Mouse (Mus musculus) forebrain, embryonic 14.5 days (tissue): ENCODE data around the gene Hist1h3d. TPM values are rescaled to one million over a fixed set of nuclear protein-coding genes. Genes with fewer than 3 reads are reported as not detected.
A peak's percentile ranks its signal among the peaks of the same experiment; 100 is the strongest.
"Not testable (repeated sequence)": the region's sequence is repeated elsewhere in the genome, so short reads cannot be mapped to it uniquely, and the experiment has no call there.

Experiments
- ATAC-seq: fragments of 200-750 bp; cut with Nextera tagmentation; 2 replicates; pipeline ENCODE4 v1.8.0; 2017; ENCODE audit warnings: mild to moderate bottlenecking, moderate library complexity
- DNase-seq: peaks from one replicate; pipeline ENCODE4 v3.0.0-alpha.2; 2015; ENCODE audit warnings: low spot score
- H3K27ac ChIP-seq: fragments of 300-500 bp; sonication (generic); 2 replicates; pipeline ENCODE4 v1.5.1; 2014; ENCODE audit warnings: low read depth, mild to moderate bottlenecking, control low read depth, low read length, moderate library complexity
- H3K27me3 ChIP-seq: fragments of 300-500 bp; sonication (generic); replicated peaks from 2 replicates; pipeline ENCODE4 v1.6.1; 2014; ENCODE audit warnings: low read length, control low read depth, mixed read lengths; ENCODE audit not compliant: control insufficient read depth, insufficient read depth
- H3K36me3 ChIP-seq: fragments of 300-500 bp; sonication (generic); 2 replicates; pipeline ENCODE4 v1.6.1; 2014; ENCODE audit warnings: low read length, control low read depth; ENCODE audit not compliant: control insufficient read depth, insufficient read depth
- H3K4me1 ChIP-seq: fragments of 300-500 bp; sonication (generic); 2 replicates; pipeline ENCODE4 v1.6.1; 2014; ENCODE audit warnings: antibody characterized with exemption, low read length, control low read depth; ENCODE audit not compliant: control insufficient read depth, insufficient read depth
- H3K4me2 ChIP-seq: fragments of 300-500 bp; sonication (generic); 2 replicates; pipeline ENCODE4 v1.6.1; 2014; ENCODE audit warnings: mild to moderate bottlenecking, control low read depth, low read length
- H3K4me3 ChIP-seq: fragments of 300-500 bp; sonication (generic); 2 replicates; pipeline ENCODE4 v1.5.1; 2014; ENCODE audit warnings: low read depth, low read length, control low read depth
- H3K9ac ChIP-seq: fragments of 300-500 bp; sonication (generic); 2 replicates; pipeline ENCODE4 v1.6.1; 2014; ENCODE audit warnings: mild to moderate bottlenecking, low read length, control low read depth, moderate library complexity
- H3K9me3 ChIP-seq: fragments of 300-500 bp; sonication (generic); replicated peaks from 2 replicates; pipeline ENCODE4 v1.6.1; 2016; ENCODE audit warnings: low read length, control low read depth, mixed read lengths; ENCODE audit not compliant: control insufficient read depth
- WGBS: fragments of 180-500 bp; shearing (Covaris S2); extraction: QIAGEN DNeasy Blood & Tissue Kit; methylation state at CpG from one replicate; pipeline ENCODE4 v1.1.7; 2014; 5-methylcytosine and 5-hydroxymethylcytosine counted together
- polyA plus RNA-seq: library from polyadenylated mRNA; unstranded; fragments of >200 nt; fragmentation: Nextera tagmentation; extraction: Ambion mirVana; gene quantifications from 2 replicates; pipeline ENCODE4 v1.2.1, GENCODE M21; 2014

The Hist1h3d gene
- polyA plus RNA-seq, 1 experiment from 2014 or later: 5.8 TPM

DNA sequence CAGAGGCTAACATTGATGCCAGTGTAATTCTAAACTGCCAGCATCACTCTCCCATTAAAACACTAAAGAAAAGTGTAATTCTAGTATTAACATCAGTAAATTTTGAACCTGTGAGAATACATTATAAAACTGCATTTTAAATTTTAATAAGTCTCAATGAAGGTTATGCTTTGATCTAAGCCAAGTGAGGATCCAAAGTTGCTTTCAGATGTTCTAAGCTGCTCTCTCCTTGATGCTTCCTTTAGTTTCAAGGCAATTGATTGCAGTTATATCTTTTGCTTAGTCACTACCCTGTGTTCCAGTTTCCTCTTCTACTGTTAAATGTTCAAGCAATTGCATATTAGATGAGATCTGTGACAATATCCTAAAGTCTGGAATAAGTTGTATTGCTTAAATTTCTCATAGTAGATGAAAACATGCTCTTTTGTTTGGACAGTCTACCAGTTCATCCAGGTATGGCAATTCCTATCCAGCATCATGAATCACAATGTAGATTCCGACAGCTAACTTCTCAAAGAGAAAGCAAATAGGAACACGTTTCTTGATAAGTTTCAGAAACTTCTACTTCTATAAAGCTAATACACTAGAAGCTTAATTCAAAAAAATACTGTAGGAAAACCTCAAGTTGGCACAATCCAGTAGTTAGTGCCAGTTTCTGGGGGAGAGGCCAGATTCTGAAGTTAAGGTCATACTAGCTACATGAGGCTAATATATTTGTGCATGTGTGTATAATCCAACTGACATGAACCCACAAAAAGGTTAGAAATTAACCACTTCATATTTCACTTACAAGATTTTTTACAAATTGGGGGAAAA, 3.1 kb upstream of the Hist1h3d start:
- H3K4me3 ChIP-seq: peak overlapping the region; percentile 46
- H3K27me3 ChIP-seq: no peaks in the 10 kb centered on the region
- peak overlapping the region; percentile 83 for H3K4me2 ChIP-seq
- H3K4me1 ChIP-seq: peaks cover 28% of the 10 kb centered on the region
- H3K9ac ChIP-seq: peak overlapping the region; percentile 84
- DNase-seq (no peak), ATAC-seq (no peak)
- 34% methylated on average over 2 of the region's 2 CpGs for WGBS
- no peaks in the 10 kb centered on the region for H3K9me3 ChIP-seq
- H3K27ac ChIP-seq: peak overlapping the region; percentile 93
- H3K36me3 ChIP-seq: no peaks in the 10 kb centered on the region

DNA sequence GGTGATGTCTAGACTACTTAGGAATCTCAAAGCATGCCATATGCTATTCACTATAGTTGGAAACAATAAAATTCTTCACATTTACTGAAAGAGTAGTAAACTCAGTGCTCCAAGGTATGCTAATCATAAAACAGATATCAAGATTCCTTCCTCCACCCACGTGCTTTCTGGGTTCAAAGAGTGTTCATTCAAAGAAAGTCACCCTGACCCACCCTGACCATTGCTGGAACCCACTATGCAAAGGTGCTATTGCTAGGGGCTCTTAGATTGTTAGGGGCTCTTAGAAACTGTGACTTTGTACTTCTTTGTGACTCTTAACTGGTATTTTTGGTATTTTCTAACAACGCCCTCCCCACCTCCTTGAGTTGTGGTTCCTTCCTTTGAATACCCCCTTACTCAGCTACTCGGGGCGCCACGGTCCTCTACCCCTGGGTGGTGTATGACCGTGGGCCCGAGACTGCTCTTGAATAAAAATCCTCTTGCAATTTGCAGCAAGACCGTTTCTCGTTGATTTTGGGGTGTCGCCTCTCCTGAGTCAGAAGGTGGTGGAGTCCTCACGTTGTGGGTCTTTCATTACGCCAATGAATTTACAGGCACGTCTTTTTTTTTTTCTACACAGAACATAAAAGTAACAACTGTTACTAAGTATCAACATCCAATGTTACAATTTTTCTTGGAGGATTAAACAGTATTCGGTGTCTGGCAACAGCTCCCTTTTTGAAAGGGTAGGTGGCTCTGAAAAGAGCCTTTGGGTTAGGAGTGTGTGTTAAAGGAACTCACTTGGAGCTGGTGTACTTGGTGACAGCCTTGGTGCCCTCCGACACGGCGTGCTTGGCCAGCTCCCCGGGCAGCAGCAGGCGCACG, 2.3 kb upstream of the Hist1h3d start:
- ATAC-seq: not testable (repeated sequence)
- 6% methylated on average over 18 of the region's 20 CpGs for whole genome bisulfite sequencing

DNA sequence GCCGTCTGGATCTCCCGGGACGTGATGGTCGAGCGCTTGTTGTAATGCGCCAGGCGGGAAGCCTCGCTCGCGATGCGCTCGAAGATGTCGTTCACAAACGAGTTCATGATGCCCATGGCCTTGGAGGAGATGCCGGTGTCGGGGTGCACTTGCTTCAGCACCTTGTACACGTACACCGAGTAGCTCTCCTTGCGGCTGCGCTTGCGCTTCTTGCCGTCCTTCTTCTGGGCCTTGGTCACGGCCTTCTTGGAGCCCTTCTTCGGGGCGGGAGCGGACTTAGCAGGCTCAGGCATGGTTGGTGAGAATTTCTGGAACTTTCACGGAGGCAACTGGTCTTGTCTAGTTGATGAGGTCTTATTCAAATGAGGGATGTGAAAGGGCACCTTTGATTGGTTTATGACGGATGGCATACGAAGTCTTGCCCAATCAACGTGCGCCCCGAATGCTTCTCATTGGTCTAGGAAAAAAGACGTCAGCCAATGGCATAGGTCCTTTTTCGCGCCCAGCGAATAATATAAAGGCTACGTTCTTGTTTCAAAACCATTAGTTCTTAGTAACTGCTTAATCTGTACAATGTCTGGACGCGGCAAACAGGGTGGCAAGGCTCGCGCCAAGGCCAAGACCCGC, 1.6 kb upstream of the Hist1h3d start, which contains the start of the genes Hist1h2bf and Hist1h2ad:
Gene Hist1h2bf, minus strand, starts transcription at position 299 of the 627 bp plus-strand sequence.
Gene Hist1h2ad, plus strand, starts transcription at position 484 of the 627 bp plus-strand sequence.
- peak within 1 kb of the TSS; percentile 46 for H3K4me3 ChIP-seq
- under 1% methylated on average over 22 of the region's 42 CpGs for WGBS
- not testable (repeated sequence) for H3K27me3 ChIP-seq

More for the DNA sequence above, 2.3 kb upstream of the Hist1h3d start:
- H3K36me3 ChIP-seq, H3K27me3 ChIP-seq, DNase-seq, H3K9me3 ChIP-seq: not testable (repeated sequence)
- Histone ChIP-seq H3K9ac (peak overlapping the region; percentile 84), H3K4me3 (peak overlapping the region; percentile 46), H3K27ac (peak overlapping the region; percentile 93), H3K4me1 (peaks cover 28% of the 10 kb centered on the region), H3K4me2 (peak overlapping the region; percentile 83)

DNA sequence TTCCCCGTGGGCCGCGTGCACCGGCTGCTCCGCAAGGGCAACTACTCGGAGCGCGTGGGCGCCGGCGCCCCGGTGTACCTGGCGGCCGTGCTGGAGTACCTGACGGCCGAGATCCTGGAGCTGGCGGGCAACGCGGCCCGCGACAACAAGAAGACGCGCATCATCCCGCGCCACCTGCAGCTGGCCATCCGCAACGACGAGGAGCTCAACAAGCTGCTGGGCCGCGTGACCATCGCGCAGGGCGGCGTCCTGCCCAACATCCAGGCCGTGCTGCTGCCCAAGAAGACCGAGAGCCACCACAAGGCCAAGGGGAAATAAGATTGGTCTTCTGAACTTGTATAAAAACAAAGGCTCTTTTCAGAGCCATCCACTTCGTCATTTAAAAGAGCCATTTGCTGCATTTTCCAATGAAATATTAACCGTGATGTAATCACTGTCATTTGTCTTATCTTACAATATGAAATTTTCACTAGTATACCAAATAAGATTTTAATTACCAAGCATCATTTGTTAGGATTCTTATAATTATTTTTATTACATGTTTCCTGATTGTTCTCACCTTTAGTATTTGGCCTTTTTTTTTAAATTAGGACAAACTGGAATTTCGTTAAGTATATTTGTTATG, 905 bp upstream of the Hist1h3d start:
- Histone ChIP-seq H3K4me1 (peaks cover 28% of the 10 kb centered on the region), H3K27ac (peak overlapping the region; percentile 84), H3K9ac (peak overlapping the region; percentile 54; the same call in 1 of the 2 replicates), H3K4me3 (peak overlapping the region; percentile 37), H3K4me2 (peak overlapping the region; percentile 83)
- not testable (repeated sequence) for H3K9me3 ChIP-seq, ATAC-seq, H3K27me3 ChIP-seq, H3K36me3 ChIP-seq
- under 1% methylated on average over 6 of the region's 39 CpGs for WGBS
- DNase-seq: peak; percentile 43

More for the DNA sequence above, 1.6 kb upstream of the Hist1h3d start, which contains the start of the genes Hist1h2bf and Hist1h2ad:
- not testable (repeated sequence) for H3K36me3 ChIP-seq, H3K9me3 ChIP-seq
- H3K27ac ChIP-seq: peak within 1 kb of the TSS; percentile 93
- ATAC-seq (peak; percentile 90), DNase-seq (peak; percentile 100)
- peak within 1 kb of the TSS; percentile 83 for H3K4me2 ChIP-seq
- H3K4me1 ChIP-seq: peaks cover 28% of the 10 kb centered on the region
- H3K9ac ChIP-seq: peak within 1 kb of the TSS; percentile 84

DNA sequence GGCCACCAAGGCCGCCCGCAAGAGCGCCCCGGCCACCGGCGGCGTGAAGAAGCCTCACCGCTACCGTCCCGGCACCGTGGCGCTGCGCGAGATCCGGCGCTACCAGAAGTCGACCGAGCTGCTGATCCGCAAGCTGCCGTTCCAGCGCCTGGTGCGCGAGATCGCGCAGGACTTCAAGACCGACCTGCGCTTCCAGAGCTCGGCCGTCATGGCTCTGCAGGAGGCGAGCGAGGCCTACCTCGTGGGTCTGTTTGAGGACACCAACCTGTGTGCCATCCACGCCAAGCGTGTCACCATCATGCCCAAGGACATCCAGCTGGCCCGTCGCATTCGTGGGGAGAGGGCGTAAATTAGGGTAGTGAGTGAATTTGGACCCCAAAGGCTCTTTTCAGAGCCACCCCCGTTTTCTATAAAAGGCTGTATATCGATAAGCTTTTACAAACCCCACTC, 326 bp downstream of the Hist1h3d start:
- H3K4me2 ChIP-seq: peak overlapping the region; percentile 77
- H3K36me3 ChIP-seq, DNase-seq, ATAC-seq, H3K27me3 ChIP-seq, H3K9me3 ChIP-seq: not testable (repeated sequence)
- H3K4me3 ChIP-seq: peak overlapping the region; percentile 37
- peak overlapping the region; percentile 78 for H3K27ac ChIP-seq
- H3K4me1 ChIP-seq: peaks cover 29% of the 10 kb centered on the region
- WGBS: 0% methylated on average over 8 of the region's 40 CpGs
- peak overlapping the region; percentile 74 for H3K9ac ChIP-seq

- 2% methylated on average over 7 of the region's 7 CpGs for WGBS
- Histone ChIP-seq H3K9me3 (no peaks in the 10 kb centered on the region), H3K27ac (peak overlapping the region; percentile 78), H3K9ac (peak overlapping the region; percentile 74), H3K4me1 (peaks cover 31% of the 10 kb centered on the region), H3K27me3 (no peaks in the 10 kb centered on the region), H3K36me3 (no peaks in the 10 kb centered on the region), H3K4me3 (peak overlapping the region; percentile 37), H3K4me2 (peak overlapping the region; percentile 77)
- ATAC-seq (no peak), DNase-seq (no peak)
These were observed 853 bp downstream of the Hist1h3d start for GRCm38 (mm10) chr13:23576351-23576881.

GRCm38 (mm10) chr13:23576906-23577639, 1.5 kb downstream of the Hist1h3d start:
- peak overlapping the region; percentile 74 for H3K9ac ChIP-seq
- H3K27ac ChIP-seq: peak overlapping the region; percentile 78; the same call in 1 of the 2 replicates
- ATAC-seq: no peak

More at GRCm38 (mm10) chr13:23576906-23577639, 1.5 kb downstream of the Hist1h3d start:
- H3K4me3 ChIP-seq: peak overlapping the region; percentile 37
- H3K9me3 ChIP-seq: no peaks in the 10 kb centered on the region
- peak overlapping the region; percentile 77 for H3K4me2 ChIP-seq
- peaks cover 30% of the 10 kb centered on the region for H3K4me1 ChIP-seq
- no peaks in the 10 kb centered on the region for H3K36me3 ChIP-seq
- DNase-seq: no peak
- WGBS: 36% methylated on average over 6 of the region's 6 CpGs
- H3K27me3 ChIP-seq: no peaks in the 10 kb centered on the region
